ENCODE assay signal across 14 mouse cellular contexts in genomic region chr10:108408025-108408424, GRCm38 (mm10).
DNase-seq lines count a peak whose midpoint lies in the region; ATAC-seq and TF ChIP-seq lines count a peak whose summit lies in the region.
"Had no signal": no experiment of that assay in that cellular context is flagged by ENCODE, and none has a peak within 500 bp of the region (broad histone marks: within the 10 kb centered on the region; RNA-seq: fewer than 3 reads in every experiment).

No protein-coding gene starts in this region.

- DNase-seq in kidney, adult 8-10 months: no peak
- no peak for DNase-seq in liver, embryonic 14.5 days (ENCODE audit: low read depth in 3 of 3, low spot score in 3 of 3)
- DNase-seq in lung, postnatal 36 days: peak; percentile 80
- DNase-seq in midbrain, embryonic 11.5 days (ENCODE audit: low spot score, missing footprints): no peak
- no peak for DNase-seq in cerebellum, postnatal 4 days (ENCODE audit: low spot score in 2 of 2)
- no peak for DNase-seq in forebrain, embryonic 10.5 days (ENCODE audit: extremely low spot score, low spot score)
- DNase-seq: cerebellum, postnatal 10 days; gastrocnemius, adult 2 months; heart, postnatal 10 days; thymus, postnatal 4 days had no signal

- no peak overlapping the region for H3K9ac ChIP-seq in kidney, embryonic 16.5 days (replicated peaks; ENCODE audit: low read length)
- H3K9ac ChIP-seq in embryonic facial prominence, embryonic 15.5 days: no peak overlapping the region
- no peak overlapping the region for H3K9ac ChIP-seq in liver, embryonic 14.5 days (replicated peaks)
- no peak overlapping the region for H3K9ac ChIP-seq in midbrain, embryonic 11.5 days (ENCODE audit: low read length)
- H3K9ac ChIP-seq: limb, embryonic 15.5 days had no signal

- ATAC-seq in kidney, embryonic 16.5 days (ENCODE audit: low FRiP score, low TSS enrichment): peak; percentile 14; the same call in 1 of the 2 replicates
- ATAC-seq in embryonic facial prominence, embryonic 15.5 days (ENCODE audit: insufficient number of reproducible peaks, low FRiP score, low TSS enrichment, low read depth): peak; percentile 67; the same call in 1 of the 2 replicates
- ATAC-seq in liver, embryonic 14.5 days (ENCODE audit: insufficient read depth): no peak
- no peak for ATAC-seq in midbrain, embryonic 11.5 days (ENCODE audit: low FRiP score)

- no peak overlapping the region for H3K4me2 ChIP-seq in kidney, embryonic 16.5 days (replicated peaks; ENCODE audit: low read depth, low read length)
- H3K4me2 ChIP-seq in embryonic facial prominence, embryonic 15.5 days (replicated peaks): no peak overlapping the region
- H3K4me2 ChIP-seq in liver, embryonic 14.5 days (ENCODE audit: low read depth): peak overlapping the region; percentile 3; the same call in 1 of the 2 replicates
- H3K4me2 ChIP-seq in midbrain, embryonic 11.5 days: no peak overlapping the region
- H3K4me2 ChIP-seq: limb, embryonic 15.5 days had no signal

- peaks cover 5% of the 10 kb centered on the region; the same call in 1 of the 2 replicates for H3K36me3 ChIP-seq in kidney, embryonic 16.5 days (ENCODE audit: insufficient read depth, low read length)
- no peaks in the 10 kb centered on the region for H3K36me3 ChIP-seq in embryonic facial prominence, embryonic 15.5 days
- H3K36me3 ChIP-seq in liver, embryonic 14.5 days (replicated peaks; ENCODE audit: control insufficient read depth, insufficient read depth, low read depth): no peaks in the 10 kb centered on the region
- H3K36me3 ChIP-seq in midbrain, embryonic 11.5 days (ENCODE audit: control insufficient read depth, insufficient read depth, low read length): no peaks in the 10 kb centered on the region
- peaks cover 27% of the 10 kb centered on the region for H3K36me3 ChIP-seq in forebrain, embryonic 10.5 days (replicated peaks)
- H3K36me3 ChIP-seq: limb, embryonic 15.5 days had no signal

- no peaks in the 10 kb centered on the region for H3K27me3 ChIP-seq in kidney, embryonic 16.5 days (ENCODE audit: insufficient read depth, low read length)
- H3K27me3 ChIP-seq in embryonic facial prominence, embryonic 15.5 days: no peaks in the 10 kb centered on the region
- no peaks in the 10 kb centered on the region for H3K27me3 ChIP-seq in liver, embryonic 14.5 days (ENCODE audit: control insufficient read depth, insufficient read depth, low read length)
- no peaks in the 10 kb centered on the region for H3K27me3 ChIP-seq in midbrain, embryonic 11.5 days (ENCODE audit: control insufficient read depth, insufficient read depth, low read length)
- no peaks in the 10 kb centered on the region for H3K27me3 ChIP-seq in forebrain, embryonic 10.5 days (ENCODE audit: poor library complexity, severe bottlenecking)
- H3K27me3 ChIP-seq: limb, embryonic 15.5 days had no signal

- no peaks in the 10 kb centered on the region for H3K9me3 ChIP-seq in kidney, embryonic 16.5 days (ENCODE audit: low read length)
- H3K9me3 ChIP-seq in embryonic facial prominence, embryonic 15.5 days (replicated peaks): no peaks in the 10 kb centered on the region
- no peaks in the 10 kb centered on the region for H3K9me3 ChIP-seq in liver, embryonic 14.5 days (ENCODE audit: control insufficient read depth, low read length)
- H3K9me3 ChIP-seq in midbrain, embryonic 11.5 days (ENCODE audit: control insufficient read depth, low read length): no peaks in the 10 kb centered on the region
- H3K9me3 ChIP-seq in forebrain, embryonic 10.5 days: no peaks in the 10 kb centered on the region
- H3K9me3 ChIP-seq: limb, embryonic 15.5 days had no signal

- WGBS in kidney, embryonic 16.5 days: 33% methylated on average over 5 of the region's 5 CpGs
- WGBS in embryonic facial prominence, embryonic 15.5 days: 45% methylated on average over 5 of the region's 5 CpGs
- 65% methylated on average over 5 of the region's 5 CpGs for WGBS in liver, embryonic 14.5 days (ENCODE audit: insufficient replicate concordance)
- 74% methylated on average over 5 of the region's 5 CpGs for WGBS in midbrain, embryonic 11.5 days
- 76% methylated on average over 5 of the region's 5 CpGs for WGBS in forebrain, embryonic 10.5 days

- H3K27ac ChIP-seq in kidney, embryonic 16.5 days (ENCODE audit: low read length): 0 out of 2 replicates have a peak overlapping the region, but pooled peaks have one; percentile 31
- no peak overlapping the region for H3K27ac ChIP-seq in embryonic facial prominence, embryonic 15.5 days (replicated peaks)
- H3K27ac ChIP-seq in liver, embryonic 14.5 days: no peak overlapping the region
- H3K27ac ChIP-seq in midbrain, embryonic 11.5 days (ENCODE audit: low read depth, low read length): no peak overlapping the region
- no peak overlapping the region for H3K27ac ChIP-seq in forebrain, embryonic 10.5 days
- H3K27ac ChIP-seq: gastrocnemius, adult 2 months; kidney, postnatal 0 days; limb, embryonic 15.5 days had no signal

- no peak for TF ChIP-seq CTCF in liver, embryonic 14.5 days (IDR thresholded peaks at IDR 0.05; ENCODE audit: low read depth)

- H3K4me1 ChIP-seq in kidney, embryonic 16.5 days (ENCODE audit: insufficient read depth, low read length): peaks cover 45% of the 10 kb centered on the region
- 0 out of 2 replicates have a peak, but pooled peaks cover 4% of the 10 kb centered on the region for H3K4me1 ChIP-seq in embryonic facial prominence, embryonic 15.5 days
- H3K4me1 ChIP-seq in liver, embryonic 14.5 days (replicated peaks; ENCODE audit: control insufficient read depth in 2 of 2, insufficient read depth in 2 of 2, low read length in 1 of 2): peaks cover 0 to 10% of the 10 kb centered on the region in 2 experiments; a peak in 2 of 4 replicates
- H3K4me1 ChIP-seq in midbrain, embryonic 11.5 days (ENCODE audit: control insufficient read depth, insufficient read depth, low read length): no peaks in the 10 kb centered on the region
- H3K4me1 ChIP-seq in forebrain, embryonic 10.5 days: peaks cover 8% of the 10 kb centered on the region

- TF ChIP-seq EP300 in liver, embryonic 14.5 days (IDR thresholded peaks at IDR 0.05; ENCODE audit: low read depth): no peak

- H3K4me3 ChIP-seq in kidney, embryonic 16.5 days (ENCODE audit: low read length): no peak overlapping the region
- H3K4me3 ChIP-seq in embryonic facial prominence, embryonic 15.5 days (replicated peaks): no peak overlapping the region
- H3K4me3 ChIP-seq in liver, embryonic 14.5 days (ENCODE audit: insufficient read depth in 1 of 2, low read depth in 2 of 2, low read length in 2 of 2): no peak overlapping the region
- H3K4me3 ChIP-seq in midbrain, embryonic 11.5 days (ENCODE audit: low read depth, low read length): no peak overlapping the region
- no peak overlapping the region for H3K4me3 ChIP-seq in forebrain, embryonic 10.5 days
- H3K4me3 ChIP-seq: gastrocnemius, adult 2 months; limb, embryonic 15.5 days had no signal

Comparison
In these comparisons a context has a peak if more than half of its experiments do, and no peak if none do; other contexts are left out.
1. ATAC-seq: peak in kidney, embryonic 16.5 days (single experiment) and embryonic facial prominence, embryonic 15.5 days (single experiment); none in liver, embryonic 14.5 days (single experiment) and midbrain, embryonic 11.5 days (single experiment).